Mouse (Mus musculus): ENCODE data around the gene Ttyh3.

GRCm38 (mm10) chr5:140597787-140598186, 51.0 kb downstream of the Ttyh3 start:
- TF ChIP-seq EP300 (optimal IDR thresholded peaks at IDR 0.05) (no peak), CTCF (IDR thresholded peaks at IDR 0.05; ENCODE audit: low read depth) (no peak)

All from stomach, postnatal 0 days (tissue).